Mouse (Mus musculus) hindbrain, embryonic 11.5 days (tissue): ENCODE data around the gene Btnl10. TPM values are rescaled to one million over a fixed set of nuclear protein-coding genes. Genes with fewer than 3 reads are reported as not detected.

ENCODE experiments used
- ATAC-seq: fragments of 200-750 bp; cut with Nextera tagmentation; 2 replicates; pipeline ENCODE4 v1.8.0; 2017; ENCODE audit warnings: mild to moderate bottlenecking, moderate TSS enrichment, moderate library complexity; ENCODE audit not compliant: low FRiP score
- DNase-seq: peaks from one replicate; pipeline ENCODE4 v3.0.0-alpha.2; 2015; ENCODE audit warnings: low spot score
- H3K27ac ChIP-seq: fragments of 300-500 bp; sonication (generic); 2 replicates; pipeline ENCODE4 v1.5.1; 2014; ENCODE audit warnings: mild to moderate bottlenecking, low read depth, low read length
- H3K27me3 ChIP-seq: fragments of 300-500 bp; sonication (generic); 2 replicates; pipeline ENCODE4 v1.6.1; 2014; ENCODE audit warnings: mild to moderate bottlenecking, low read length, moderate library complexity, mixed read lengths; ENCODE audit not compliant: control insufficient read depth, insufficient read depth
- H3K36me3 ChIP-seq: fragments of 300-500 bp; sonication (generic); 2 replicates; pipeline ENCODE4 v1.6.1; 2014; ENCODE audit warnings: mild to moderate bottlenecking, low read length, moderate library complexity, mixed read lengths; ENCODE audit not compliant: control insufficient read depth, insufficient read depth
- H3K4me1 ChIP-seq: fragments of 300-500 bp; sonication (generic); replicated peaks from 2 replicates; pipeline ENCODE4 v1.6.1; 2014; ENCODE audit warnings: low read length, mixed read lengths; ENCODE audit not compliant: control insufficient read depth, insufficient read depth
- H3K4me2 ChIP-seq: fragments of 300-500 bp; sonication (generic); replicated peaks from 2 replicates; pipeline ENCODE4 v1.6.1; 2014; ENCODE audit warnings: mild to moderate bottlenecking, low read depth, low read length
- H3K4me3 ChIP-seq: fragments of 300-500 bp; sonication (generic); 2 replicates; pipeline ENCODE4 v1.5.1; 2014; ENCODE audit warnings: low read depth, low read length
- H3K9ac ChIP-seq: fragments of 300-500 bp; sonication (generic); 2 replicates; pipeline ENCODE4 v1.6.1; 2014; ENCODE audit warnings: low read depth, low read length
- H3K9me3 ChIP-seq: fragments of 300-500 bp; sonication (generic); 2 replicates; pipeline ENCODE4 v1.6.1; 2016; ENCODE audit warnings: low read length; ENCODE audit not compliant: control insufficient read depth
- WGBS: fragments of 180-500 bp; shearing (Covaris S2); extraction: QIAGEN DNeasy Blood & Tissue Kit; methylation state at CpG from one replicate; pipeline ENCODE4 v1.1.7; 2014; 5-methylcytosine and 5-hydroxymethylcytosine counted together
- polyA plus RNA-seq: library from polyadenylated mRNA; unstranded; fragments of >200 nt; fragmentation: Nextera tagmentation; extraction: Ambion mirVana; gene quantifications from 2 replicates; pipeline ENCODE4 v1.2.1, GENCODE M21; 2014

Btnl10 gene
- polyA plus RNA-seq, 1 experiment from 2014 or later: not detected

GRCm38 (mm10) chr11:58938322-58939087 is 20.8 kb downstream of the Btnl10 start, which contains the start of gene Rnf187:
Gene Rnf187, minus strand, starts transcription at chr11:58938916.
- peak; percentile 97 for ATAC-seq
- H3K27ac ChIP-seq: peak within 1 kb of the TSS; percentile 88
- H3K36me3 ChIP-seq: peaks cover 4% of the 10 kb centered on the region; the same call in 1 of the 2 replicates
- H3K9ac ChIP-seq: peak within 1 kb of the TSS; percentile 96
- peak within 1 kb of the TSS; percentile 95 for H3K4me3 ChIP-seq
- no peaks in the 10 kb centered on the region for H3K9me3 ChIP-seq
- H3K27me3 ChIP-seq: no peaks in the 10 kb centered on the region
- H3K4me2 ChIP-seq: peak within 1 kb of the TSS; percentile 82
- WGBS: under 1% methylated on average over 42 of the region's 95 CpGs
- peak; percentile 96 for DNase-seq
- H3K4me1 ChIP-seq: 0 out of 2 replicates have a peak, but pooled peaks cover 3% of the 10 kb centered on the region

DNA sequence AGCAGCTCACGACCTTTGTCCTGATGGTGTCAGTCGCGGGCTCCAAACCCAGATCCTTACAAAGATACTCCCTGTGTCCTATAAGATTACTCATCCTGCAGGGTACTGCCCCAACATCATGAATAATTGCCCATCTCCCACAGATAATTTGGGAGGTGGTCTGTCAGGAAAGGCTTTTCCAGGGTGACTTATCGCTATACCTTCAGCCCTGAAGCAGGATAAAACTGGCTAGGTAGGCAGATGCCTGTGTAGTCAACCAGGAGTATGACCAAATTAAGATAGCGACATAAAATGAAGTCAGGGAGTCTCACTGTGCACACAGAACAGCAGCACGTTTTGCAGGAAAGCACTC is 21.4 kb downstream of the Btnl10 start:
- ATAC-seq (no peak), DNase-seq (no peak)
- Histone ChIP-seq H3K9me3 (no peaks in the 10 kb centered on the region), H3K9ac (peak overlapping the region; percentile 96; the same call in 1 of the 2 replicates), H3K27ac (peak overlapping the region; percentile 75), H3K4me1 (0 out of 2 replicates have a peak, but pooled peaks cover 3% of the 10 kb centered on the region), H3K4me2 (peak overlapping the region; percentile 82), H3K4me3 (peak overlapping the region; percentile 95), H3K27me3 (no peaks in the 10 kb centered on the region), H3K36me3 (0 out of 2 replicates have a peak, but pooled peaks cover 3% of the 10 kb centered on the region)
- 20% methylated on average over 6 of the region's 6 CpGs for WGBS

- Histone ChIP-seq H3K4me1 (no peaks in the 10 kb centered on the region), H3K4me3 (no peak overlapping the region), H3K9ac (no peak overlapping the region), H3K27ac (no peak overlapping the region), H3K4me2 (no peak overlapping the region), H3K27me3 (no peaks in the 10 kb centered on the region), H3K9me3 (no peaks in the 10 kb centered on the region), H3K36me3 (no peaks in the 10 kb centered on the region)
- WGBS: 80% methylated on average over 5 of the region's 5 CpGs
- DNase-seq: no peak
- ATAC-seq: no peak
Measured at GRCm38 (mm10) chr11:58944136-58944535, 26.4 kb downstream of the Btnl10 start.

DNA sequence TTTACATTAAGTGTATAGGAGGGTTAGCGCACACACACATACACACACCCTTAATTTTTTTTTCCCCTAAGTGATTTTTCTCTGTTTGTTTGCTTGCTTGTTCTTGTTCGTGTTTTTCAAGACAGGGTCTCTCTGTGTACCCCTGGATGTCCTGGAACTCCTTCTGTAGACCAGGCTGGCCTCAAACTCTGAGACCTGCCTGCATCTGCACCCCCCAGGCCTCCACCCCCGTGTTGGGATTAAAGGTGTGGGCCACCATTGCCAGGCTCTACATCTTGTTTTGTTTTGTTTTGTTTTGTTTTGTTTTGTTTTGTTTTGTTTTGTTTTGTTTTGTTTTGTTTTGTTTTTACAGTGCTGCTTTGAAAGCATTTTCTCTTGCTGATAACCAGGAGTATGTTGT is 29.6 kb downstream of the Btnl10 start:
- Histone ChIP-seq H3K36me3 (no peaks in the 10 kb centered on the region), H3K27ac (peak overlapping the region; percentile 97; the same call in 1 of the 2 replicates)
- ATAC-seq: no peak

GRCm38 (mm10) chr11:58947798-58948528 is 30.3 kb downstream of the Btnl10 start:
- no peaks in the 10 kb centered on the region for H3K9me3 ChIP-seq
- ATAC-seq (peak; percentile 57; the same call in 1 of the 2 replicates), DNase-seq (peak; percentile 66)
- H3K4me2 ChIP-seq: peak overlapping the region; percentile 68
- WGBS: 20% methylated on average over 23 of the region's 23 CpGs
- peak overlapping the region; percentile 55 for H3K4me3 ChIP-seq
- no peaks in the 10 kb centered on the region for H3K27me3 ChIP-seq
- no peaks in the 10 kb centered on the region for H3K36me3 ChIP-seq
- H3K27ac ChIP-seq: peak overlapping the region; percentile 97
- no peaks in the 10 kb centered on the region for H3K4me1 ChIP-seq
- H3K9ac ChIP-seq: peak overlapping the region; percentile 74

More for the DNA sequence above, 29.6 kb downstream of the Btnl10 start:
- DNase-seq: no peak
- H3K27me3 ChIP-seq: no peaks in the 10 kb centered on the region
- no peaks in the 10 kb centered on the region for H3K9me3 ChIP-seq
- WGBS: 81% methylated on average over 3 of the region's 3 CpGs
- H3K9ac ChIP-seq: no peak overlapping the region; the same call in 1 of the 2 replicates
- H3K4me2 ChIP-seq: no peak overlapping the region
- no peaks in the 10 kb centered on the region for H3K4me1 ChIP-seq
- no peak overlapping the region for H3K4me3 ChIP-seq

DNA sequence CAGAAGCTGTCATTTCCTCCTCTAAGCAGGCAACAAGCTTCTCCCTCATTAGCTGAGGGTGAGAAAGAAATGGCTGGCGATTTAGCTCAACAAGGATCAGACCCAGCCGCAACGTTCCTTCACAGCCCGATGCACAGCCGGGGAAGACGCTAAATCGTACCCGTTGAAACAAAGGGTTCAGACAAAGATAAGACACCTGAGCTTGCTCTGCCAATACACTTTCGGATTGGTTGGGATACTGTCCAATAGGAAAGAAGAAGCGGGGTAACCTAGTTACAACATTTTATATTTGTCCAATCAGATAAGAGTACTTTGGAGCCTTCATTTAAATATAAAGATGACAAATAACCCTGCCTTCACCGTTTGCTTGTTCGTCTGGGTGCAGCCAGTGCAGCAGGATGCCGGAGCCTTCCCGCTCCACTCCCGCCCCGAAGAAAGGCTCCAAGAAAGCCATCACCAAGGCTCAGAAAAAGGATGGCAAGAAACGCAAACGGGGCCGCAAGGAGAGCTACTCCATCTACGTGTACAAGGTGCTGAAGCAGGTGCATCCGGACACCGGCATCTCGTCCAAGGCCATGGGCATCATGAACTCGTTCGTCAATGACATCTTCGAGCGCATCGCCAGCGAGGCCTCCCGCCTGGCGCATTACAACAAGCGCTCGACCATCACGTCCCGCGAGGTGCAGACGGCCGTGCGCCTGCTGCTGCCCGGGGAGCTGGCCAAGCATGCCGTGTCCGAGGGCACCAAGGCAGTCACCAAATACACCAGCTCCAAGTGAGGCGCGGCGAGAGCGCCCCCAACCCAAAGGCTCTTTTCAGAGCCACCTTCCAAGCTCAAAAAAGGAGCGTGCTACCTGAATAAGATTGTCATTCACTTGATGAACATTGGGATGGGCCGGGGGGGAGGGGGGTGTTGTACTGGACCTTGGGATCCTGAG is 31.1 kb downstream of the Btnl10 start, which contains the start of gene Hist3h2ba:
Gene Hist3h2ba (plus strand): TSS at position 379 of the 938 bp plus-strand sequence.
- Histone ChIP-seq H3K9me3 (no peaks in the 10 kb centered on the region), H3K27ac (peak within 1 kb of the TSS; percentile 97), H3K4me3 (peak within 1 kb of the TSS; percentile 55), H3K36me3 (no peaks in the 10 kb centered on the region), H3K27me3 (no peaks in the 10 kb centered on the region), H3K4me1 (no peaks in the 10 kb centered on the region), H3K4me2 (peak within 1 kb of the TSS; percentile 68), H3K9ac (peak within 1 kb of the TSS; percentile 93)
- peak; percentile 83 for DNase-seq
- under 1% methylated on average over 48 of the region's 48 CpGs for WGBS
- ATAC-seq: peak; percentile 93

- DNase-seq (peak; percentile 81), ATAC-seq (peak; percentile 18; the same call in 1 of the 2 replicates)
- WGBS: 6% methylated on average over 20 of the region's 20 CpGs
- Histone ChIP-seq H3K4me1 (no peaks in the 10 kb centered on the region), H3K27me3 (no peaks in the 10 kb centered on the region), H3K36me3 (no peaks in the 10 kb centered on the region), H3K9me3 (no peaks in the 10 kb centered on the region), H3K4me2 (peak overlapping the region; percentile 62), H3K27ac (peak overlapping the region; percentile 97), H3K9ac (peak overlapping the region; percentile 93), H3K4me3 (peak overlapping the region; percentile 55)
Measured at GRCm38 (mm10) chr11:58949480-58950431, 32.0 kb downstream of the Btnl10 start.
